23 mouse cellular contexts compared by ENCODE assay signal in the genomic region with DNA sequence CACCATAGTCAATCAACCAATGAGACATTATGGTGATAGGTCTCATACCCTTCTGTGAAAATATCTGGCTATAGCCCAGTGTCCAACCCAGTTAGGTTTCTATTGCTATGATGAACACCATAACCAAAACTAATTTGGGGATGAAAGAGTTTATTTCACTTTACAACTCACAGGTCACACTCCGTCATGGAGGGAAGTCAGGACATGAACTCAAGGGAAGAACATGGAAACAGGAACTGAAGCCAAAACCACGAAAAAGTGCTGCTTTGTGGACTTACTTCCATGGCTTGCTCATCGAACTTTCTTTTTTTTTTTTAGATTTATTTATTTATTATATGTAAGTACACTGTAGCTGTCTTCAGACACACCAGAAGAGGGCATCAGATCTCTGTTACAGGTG.
"Had no signal": no experiment of that assay in that cellular context is flagged by ENCODE, and none has a peak within 500 bp of the region (broad histone marks: within the 10 kb centered on the region; RNA-seq: fewer than 3 reads in every experiment).

No protein-coding gene starts in this region.

- H3K36me3 ChIP-seq: heart, embryonic 10.5 days; heart, embryonic 12.5 days; hindbrain, embryonic 10.5 days; hindbrain, embryonic 12.5 days; intestine, embryonic 15.5 days; limb, embryonic 10.5 days; limb, embryonic 12.5 days had no signal

- DNase-seq: gastrocnemius, postnatal 14 days; gastrocnemius, postnatal 36 days; heart, adult 18-20 months; heart, postnatal 10 days; heart, postnatal 4 days; kidney, adult 8-10 months; kidney, postnatal 10 days; kidney, postnatal 25 days; kidney, postnatal 4 days; liver had no signal

- H3K9ac ChIP-seq: heart, embryonic 12.5 days; hindbrain, embryonic 12.5 days; hindbrain, embryonic 14.5 days; intestine, embryonic 15.5 days; limb, embryonic 12.5 days had no signal

- H3K4me1 ChIP-seq: heart, embryonic 10.5 days; heart, embryonic 12.5 days; hindbrain, embryonic 10.5 days; hindbrain, embryonic 12.5 days; intestine, embryonic 15.5 days; limb, embryonic 10.5 days; limb, embryonic 12.5 days had no signal

- H3K27me3 ChIP-seq: heart, embryonic 12.5 days; hindbrain, embryonic 12.5 days; intestine, embryonic 15.5 days; limb, embryonic 12.5 days had no signal

- H3K9me3 ChIP-seq: heart, embryonic 10.5 days; heart, embryonic 12.5 days; hindbrain, embryonic 10.5 days; hindbrain, embryonic 12.5 days; intestine, embryonic 15.5 days; limb, embryonic 10.5 days; limb, embryonic 12.5 days had no signal

- H3K4me3 ChIP-seq: heart, embryonic 10.5 days; heart, embryonic 12.5 days; hindbrain, embryonic 10.5 days; hindbrain, embryonic 12.5 days; intestine, embryonic 15.5 days; layer of hippocampus, adult 2 months; left cerebral cortex, adult 2 months; limb, embryonic 10.5 days; limb, embryonic 12.5 days had no signal

- H3K27ac ChIP-seq: heart, embryonic 10.5 days; hindbrain, embryonic 10.5 days; hindbrain, embryonic 12.5 days; hindbrain, embryonic 14.5 days; intestine, embryonic 15.5 days; layer of hippocampus, adult 2 months; left cerebral cortex, adult 2 months; limb, embryonic 10.5 days; limb, embryonic 12.5 days had no signal

- H3K4me2 ChIP-seq: heart, embryonic 12.5 days; hindbrain, embryonic 12.5 days; hindbrain, embryonic 14.5 days; intestine, embryonic 15.5 days; limb, embryonic 12.5 days had no signal

- ATAC-seq: hindbrain, embryonic 16.5 days; inflammation-experienced regulatory T-cells, adult 6 months; intestine, embryonic 15.5 days; intestine, postnatal 0 days had no signal
